Mouse (Mus musculus): ENCODE results near the gene Focad.

DNA sequence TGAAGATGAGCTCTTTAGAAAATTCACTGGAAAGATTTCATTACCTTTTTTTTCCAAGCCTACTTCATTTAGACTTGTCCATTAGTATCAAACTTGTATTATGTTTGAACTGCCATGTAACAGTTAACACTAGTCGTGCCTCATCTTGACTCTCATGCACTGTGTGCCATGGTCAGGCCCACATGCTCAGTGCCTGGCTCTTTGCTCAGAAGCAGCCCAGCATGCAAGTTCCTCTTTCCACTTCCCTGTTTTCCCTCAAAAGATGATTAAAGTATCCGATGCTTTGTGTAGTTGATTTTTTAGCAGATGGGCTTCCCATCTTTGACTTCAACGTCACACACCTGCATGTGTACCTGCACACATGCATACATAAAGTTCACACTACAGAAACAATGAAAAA is 301.3 kb downstream of the Focad start:
- TF ChIP-seq POLR2A (IDR thresholded peaks at IDR 0.05; ENCODE audit: extremely low read depth, insufficient read depth, low read length), result no peak
- no peak for TF ChIP-seq CTCF (IDR thresholded peaks at IDR 0.05; ENCODE audit: extremely low read depth, insufficient read depth, low read length)
